ENCODE assay signal across 20 mouse cellular contexts in genomic region chr10:114949194-114949593, GRCm38 (mm10).
DNase-seq lines count a peak whose midpoint lies in the region; ATAC-seq lines count a peak whose summit lies in the region.
"Had no signal": no experiment of that assay in that cellular context is flagged by ENCODE, and none has a peak within 500 bp of the region (broad histone marks: within the 10 kb centered on the region; RNA-seq: fewer than 3 reads in every experiment).

No protein-coding gene starts in this region.

- no peak overlapping the region for H3K4me3 ChIP-seq in forebrain, embryonic 16.5 days (replicated peaks; ENCODE audit: low read length)
- H3K4me3 ChIP-seq in forebrain, embryonic 12.5 days (replicated peaks) = no peak overlapping the region
- H3K4me3 ChIP-seq: embryonic facial prominence, embryonic 12.5 days; heart, embryonic 10.5 days; heart, embryonic 15.5 days; hindbrain, embryonic 10.5 days; intestine, embryonic 15.5 days had no signal

- no peaks in the 10 kb centered on the region for H3K36me3 ChIP-seq in forebrain, embryonic 16.5 days (ENCODE audit: control insufficient read depth, insufficient read depth)
- H3K36me3 ChIP-seq in forebrain, embryonic 12.5 days (replicated peaks) = no peaks in the 10 kb centered on the region
- H3K36me3 ChIP-seq: embryonic facial prominence, embryonic 12.5 days; heart, embryonic 10.5 days; heart, embryonic 15.5 days; hindbrain, embryonic 10.5 days; intestine, embryonic 15.5 days had no signal

- no peaks in the 10 kb centered on the region for H3K9me3 ChIP-seq in forebrain, embryonic 16.5 days (ENCODE audit: control insufficient read depth, low read length)
- H3K9me3 ChIP-seq in forebrain, embryonic 12.5 days = no peaks in the 10 kb centered on the region
- H3K9me3 ChIP-seq: embryonic facial prominence, embryonic 12.5 days; heart, embryonic 10.5 days; heart, embryonic 15.5 days; hindbrain, embryonic 10.5 days; intestine, embryonic 15.5 days had no signal

- ATAC-seq in forebrain, embryonic 16.5 days = peak; percentile 23; the same call in 1 of the 2 replicates
- ATAC-seq in forebrain, embryonic 12.5 days (ENCODE audit: low FRiP score) = no peak
- ATAC-seq: activated CD4-positive, CD25-positive, alpha-beta regulatory T cell, adult 4 months; intestine, embryonic 15.5 days; Patski had no signal

- DNase-seq in cerebellum, adult 11 months = peak; percentile 29
- peak; percentile 33 for DNase-seq in cerebellum, adult 8-10 months
- no peak for DNase-seq in spleen, adult 18-20 months
- no peak for DNase-seq in gastrocnemius, postnatal 10 days
- no peak for DNase-seq in right cerebral cortex, postnatal 36 days (ENCODE audit: low spot score in 2 of 2)
- DNase-seq: adrenal gland, postnatal 14 days; heart, adult 18-20 months; heart, postnatal 14 days; kidney, adult 2 months had no signal

- H3K9ac ChIP-seq in forebrain, embryonic 16.5 days (replicated peaks; ENCODE audit: low read depth, low read length) = no peak overlapping the region
- H3K9ac ChIP-seq in forebrain, embryonic 12.5 days = no peak overlapping the region
- H3K9ac ChIP-seq: embryonic facial prominence, embryonic 12.5 days; heart, embryonic 15.5 days; hindbrain, embryonic 14.5 days; intestine, embryonic 15.5 days had no signal

- 53% methylated on average over 6 of the region's 6 CpGs for WGBS in forebrain, embryonic 16.5 days
- 91% methylated on average over 6 of the region's 6 CpGs for WGBS in forebrain, embryonic 12.5 days

- no peak overlapping the region for H3K4me2 ChIP-seq in forebrain, embryonic 16.5 days (ENCODE audit: low read length)
- no peak overlapping the region for H3K4me2 ChIP-seq in forebrain, embryonic 12.5 days
- H3K4me2 ChIP-seq: embryonic facial prominence, embryonic 12.5 days; heart, embryonic 15.5 days; hindbrain, embryonic 14.5 days; intestine, embryonic 15.5 days had no signal

- H3K4me1 ChIP-seq in forebrain, embryonic 16.5 days (replicated peaks; ENCODE audit: control insufficient read depth, insufficient read depth, low read length) = no peaks in the 10 kb centered on the region
- H3K4me1 ChIP-seq in forebrain, embryonic 12.5 days = no peaks in the 10 kb centered on the region
- H3K4me1 ChIP-seq: embryonic facial prominence, embryonic 12.5 days; heart, embryonic 10.5 days; heart, embryonic 15.5 days; hindbrain, embryonic 10.5 days; intestine, embryonic 15.5 days had no signal

- no peak overlapping the region for H3K27ac ChIP-seq in forebrain, embryonic 16.5 days (ENCODE audit: low read length)
- H3K27ac ChIP-seq in forebrain, embryonic 12.5 days = no peak overlapping the region
- H3K27ac ChIP-seq: embryonic facial prominence, embryonic 12.5 days; heart, embryonic 10.5 days; heart, embryonic 15.5 days; hindbrain, embryonic 10.5 days; hindbrain, embryonic 14.5 days; intestine, embryonic 15.5 days had no signal

- H3K27me3 ChIP-seq in forebrain, embryonic 16.5 days (replicated peaks; ENCODE audit: control insufficient read depth, insufficient read depth, low read length) = no peaks in the 10 kb centered on the region
- no peaks in the 10 kb centered on the region for H3K27me3 ChIP-seq in forebrain, embryonic 12.5 days
- H3K27me3 ChIP-seq: CH12.LX; embryonic facial prominence, embryonic 12.5 days; heart, embryonic 15.5 days; intestine, embryonic 15.5 days; Patski had no signal

Comparison
In these comparisons a context has a peak if more than half of its experiments do, and no peak if none do; other contexts are left out.
1. DNase-seq: peak in cerebellum, adult 11 months (single experiment) and cerebellum, adult 8-10 months (single experiment); none in spleen, adult 18-20 months (0 of 2), gastrocnemius, postnatal 10 days (single experiment) and right cerebral cortex, postnatal 36 days (0 of 2).